Mouse (Mus musculus): ENCODE measurements around the gene Lrch3.

GRCm38 (mm10) chr16:33023750-33024149 lies 109.8 kb downstream of the Lrch3 start:
- TF ChIP-seq CTCF (IDR thresholded peaks at IDR 0.05; ENCODE audit: low read depth, low read length), result peak; percentile 97
- TF ChIP-seq POLR2AphosphoS5 (IDR thresholded peaks at IDR 0.05; ENCODE audit: insufficient replicate concordance, low read depth, low read length), result no peak
- TF ChIP-seq GATA2 (IDR thresholded peaks at IDR 0.05; ENCODE audit: borderline replicate concordance, low read depth, low read length), result no peak
